Mouse (Mus musculus) thymus, adult 2 months (tissue): ENCODE measurements around the gene Fads3. TPM values are rescaled to one million over a fixed set of nuclear protein-coding genes. Genes with fewer than 3 reads are reported as not detected.
A peak's percentile ranks its signal among the peaks of the same experiment; 100 is the strongest.

Source experiments
- DNase-seq: peaks from one replicate; pipeline ENCODE4 v3.0.0; 2021
- H3K27ac ChIP-seq: fragments of 200-500 bp; 2 replicates; pipeline ENCODE4 v1.5.1; 2012; ENCODE audit warnings: low read length, control low read depth; ENCODE audit not compliant: control insufficient read depth, insufficient read depth
- H3K27me3 ChIP-seq: fragments of 200-500 bp; 2 replicates; pipeline ENCODE4 v1.6.1; 2012; ENCODE audit warnings: mild to moderate bottlenecking, low read length, moderate library complexity, mixed read lengths; ENCODE audit not compliant: control insufficient read depth, insufficient read depth
- H3K36me3 ChIP-seq: fragments of 200-500 bp; 2 replicates; pipeline ENCODE4 v1.6.1; 2012; ENCODE audit warnings: mild to moderate bottlenecking, low read length, moderate library complexity; ENCODE audit not compliant: control insufficient read depth, insufficient read depth
- H3K4me1 ChIP-seq: fragments of 200-500 bp; replicated peaks from 2 replicates; pipeline ENCODE4 v1.6.1; 2012; ENCODE audit warnings: low read length; ENCODE audit not compliant: control insufficient read depth, insufficient read depth
- H3K4me3 ChIP-seq: fragments of 200-500 bp; 2 replicates; pipeline ENCODE4 v1.5.1; 2012; ENCODE audit warnings: mild to moderate bottlenecking, low read length, control low read depth, moderate library complexity; ENCODE audit not compliant: control insufficient read depth, insufficient read depth
- CTCF ChIP-seq: fragments of 200-500 bp; IDR thresholded peaks from 2 replicates; pipeline ENCODE4 v1.5.1; 2012; ENCODE audit warnings: mild to moderate bottlenecking, control low read depth, low read length, moderate library complexity, borderline replicate concordance; ENCODE audit not compliant: control insufficient read depth, poor library complexity, insufficient read depth; ENCODE audit errors: extremely low read depth
- POLR2A ChIP-seq: fragments of 200-500 bp; IDR thresholded peaks from 2 replicates; pipeline ENCODE4 v1.6.1; 2012; ENCODE audit warnings: mild to moderate bottlenecking, low read length, control low read depth, moderate library complexity; ENCODE audit not compliant: control insufficient read depth, poor library complexity, insufficient read depth; ENCODE audit errors: extremely low read depth
- WGBS: fragments of 180-500 bp; shearing (Covaris S2); methylation state at CpG from one replicate; pipeline ENCODE4 v1.1.7; 2018; 5-methylcytosine and 5-hydroxymethylcytosine counted together
- polyA plus RNA-seq: library from polyadenylated mRNA; depleted of rRNA; stranded (reverse); fragments of >200 nt; gene quantifications from 2 replicates; pipeline ENCODE4 v1.2.3, GENCODE M21; 2012

Gene Fads3
- polyA plus RNA-seq, 1 experiment = 19.9 TPM

GRCm38 (mm10) chr19:10059911-10060567 is 18.7 kb downstream of the Fads3 start:
- DNase-seq = no peak
- no peaks in the 10 kb centered on the region for H3K36me3 ChIP-seq
- H3K27ac ChIP-seq = no peak overlapping the region
- 62% methylated on average over 10 of the region's 10 CpGs for WGBS
- no peak overlapping the region for H3K4me3 ChIP-seq
- no peaks in the 10 kb centered on the region for H3K27me3 ChIP-seq
- no peak for TF ChIP-seq POLR2A
- TF ChIP-seq CTCF = no peak
- H3K4me1 ChIP-seq = peaks cover 21% of the 10 kb centered on the region

- 73% methylated on average over 8 of the region's 8 CpGs for WGBS
- no peak overlapping the region for H3K4me3 ChIP-seq
- H3K36me3 ChIP-seq = no peaks in the 10 kb centered on the region
- no peak for TF ChIP-seq POLR2A
- no peak for TF ChIP-seq CTCF
- DNase-seq = no peak
- no peaks in the 10 kb centered on the region for H3K27me3 ChIP-seq
- peaks cover 29% of the 10 kb centered on the region for H3K4me1 ChIP-seq
- H3K27ac ChIP-seq = no peak overlapping the region
Measured at GRCm38 (mm10) chr19:10060783-10061590, 19.6 kb downstream of the Fads3 start.

- Histone ChIP-seq H3K27ac (no peak overlapping the region), H3K36me3 (no peaks in the 10 kb centered on the region), H3K4me1 (peaks cover 35% of the 10 kb centered on the region), H3K4me3 (no peak overlapping the region), H3K27me3 (no peaks in the 10 kb centered on the region)
- 96% methylated on average over 2 of the region's 2 CpGs for WGBS
- DNase-seq = no peak
- TF ChIP-seq CTCF (no peak), POLR2A (no peak)
Measured at GRCm38 (mm10) chr19:10061624-10062023, 20.3 kb downstream of the Fads3 start.

DNA sequence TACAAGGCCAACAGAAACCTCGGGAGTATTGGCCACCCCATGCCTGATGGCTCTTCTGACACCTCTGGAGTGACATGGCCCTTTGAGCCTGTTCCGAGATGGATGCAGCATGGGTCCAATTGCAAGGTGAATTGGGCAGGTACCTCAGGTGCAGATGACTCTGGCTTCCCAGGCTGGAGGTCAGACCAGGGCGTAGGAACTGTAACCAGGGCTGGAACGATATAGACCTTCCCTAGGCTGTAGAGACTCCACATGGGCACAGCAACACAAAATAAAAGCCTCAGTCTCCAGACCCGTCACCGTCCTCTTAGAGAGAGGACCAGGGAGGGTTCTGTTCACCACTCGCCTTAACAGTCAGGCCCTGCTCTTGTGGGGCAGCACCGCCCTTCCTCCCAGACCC is 20.9 kb downstream of the Fads3 start:
- no peak for DNase-seq
- no peak overlapping the region for H3K4me3 ChIP-seq
- no peak overlapping the region for H3K27ac ChIP-seq
- H3K36me3 ChIP-seq = no peaks in the 10 kb centered on the region
- H3K4me1 ChIP-seq = peaks cover 42% of the 10 kb centered on the region
- TF ChIP-seq POLR2A (no peak), CTCF (no peak)
- WGBS = 93% methylated on average over 8 of the region's 8 CpGs
- H3K27me3 ChIP-seq = no peaks in the 10 kb centered on the region

GRCm38 (mm10) chr19:10062862-10063261 is 21.5 kb downstream of the Fads3 start:
- H3K27ac ChIP-seq = no peak overlapping the region
- no peak overlapping the region for H3K4me3 ChIP-seq
- TF ChIP-seq POLR2A (no peak), CTCF (no peak)
- 42% methylated on average over 5 of the region's 5 CpGs for WGBS
- no peaks in the 10 kb centered on the region for H3K27me3 ChIP-seq
- H3K4me1 ChIP-seq = peaks cover 43% of the 10 kb centered on the region
- no peak for DNase-seq
- no peaks in the 10 kb centered on the region for H3K36me3 ChIP-seq

DNA sequence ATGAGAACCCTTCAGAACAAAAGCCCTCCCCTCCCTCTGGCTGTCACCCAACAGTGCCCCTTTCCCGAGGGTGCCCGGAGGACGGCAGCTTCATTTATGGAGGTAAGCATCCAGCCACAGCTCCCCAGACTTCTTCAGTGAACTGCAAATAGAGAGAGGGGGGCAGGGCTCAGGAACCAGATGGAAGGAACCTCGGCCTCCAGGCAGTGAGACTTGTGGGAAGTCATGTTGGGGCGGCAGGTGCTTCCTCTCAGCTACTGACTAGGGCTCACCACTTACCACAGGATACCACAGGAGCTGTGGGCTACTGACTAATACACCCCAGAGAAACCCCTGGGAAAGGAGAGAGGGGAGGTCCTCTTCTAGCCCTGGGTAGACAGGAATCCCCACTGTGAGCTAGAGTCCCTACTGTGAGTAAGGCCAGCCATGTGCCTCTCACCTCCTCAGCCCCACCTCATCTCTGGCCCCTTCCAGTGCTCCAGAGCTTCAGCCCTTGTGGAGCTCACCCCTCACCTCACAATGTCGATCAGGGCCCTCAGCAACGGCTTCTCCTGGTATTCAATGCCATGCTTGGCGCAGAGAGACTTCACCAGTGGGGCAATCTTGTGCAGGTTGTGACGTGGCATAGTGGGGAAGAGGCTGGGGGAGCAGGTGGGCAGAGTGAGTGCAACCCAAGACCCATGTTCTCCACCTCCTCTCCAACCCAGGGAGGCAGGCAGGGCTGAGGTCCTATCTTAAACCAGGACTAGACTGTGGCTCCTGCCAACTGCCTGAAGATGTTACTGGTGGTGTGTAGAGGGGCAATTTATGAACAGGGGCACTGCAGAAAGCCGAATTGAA is 23.0 kb downstream of the Fads3 start:
- 5% methylated on average over 10 of the region's 10 CpGs for WGBS
- Histone ChIP-seq H3K27me3 (no peaks in the 10 kb centered on the region), H3K4me3 (no peak overlapping the region), H3K27ac (peak overlapping the region; percentile 63), H3K36me3 (no peaks in the 10 kb centered on the region), H3K4me1 (peaks cover 43% of the 10 kb centered on the region)
- peak; percentile 69 for DNase-seq
- TF ChIP-seq CTCF = no peak
- no peak for TF ChIP-seq POLR2A
